Mouse (Mus musculus): ENCODE measurements around the gene Sgms2. TPM values are rescaled to one million over a fixed set of nuclear protein-coding genes. Genes with fewer than 3 reads are reported as not detected.

Sgms2 gene
- total RNA-seq, 1 experiment from 2014 or later, result 0.87 TPM

- peak; percentile 84 for ATAC-seq (replicated peaks; ENCODE audit: low read depth, poor library complexity, severe bottlenecking)
Measured at GRCm38 (mm10) chr3:131271559-131272373, 219.4 kb downstream of the Sgms2 start, which contains the start of gene Hadh. TSS of gene Hadh (minus strand) at chr3:131272101.

- ATAC-seq (replicated peaks; ENCODE audit: low read depth, poor library complexity, severe bottlenecking), result peak; percentile 56
Measured at GRCm38 (mm10) chr3:131271157-131271556, 220.1 kb downstream of the Sgms2 start.

GRCm38 (mm10) chr3:131270381-131270780 is 220.8 kb downstream of the Sgms2 start:
- ATAC-seq (replicated peaks; ENCODE audit: low read depth, poor library complexity, severe bottlenecking), result no peak

Other genes with a start within 250 kb of the Sgms2 start
- gene Hadh, start 219.3 kb downstream of the Sgms2 start, total RNA-seq (2017), result 49.8 and 64.4 TPM in 2 replicates
- 0.23 and 0.24 TPM in 2 replicates for gene Cyp2u1, start 188.2 kb downstream of the Sgms2 start, total RNA-seq (2017)
- gene Papss1, start 73.4 kb upstream of the Sgms2 start, total RNA-seq (2017), result 24.9 and 27.4 TPM in 2 replicates

Measured in common myeloid progenitor, adult 5-6 weeks (primary cell).